Mouse (Mus musculus) limb, embryonic 14.5 days (tissue): ENCODE results near the gene Selenbp1. TPM values are rescaled to one million over a fixed set of nuclear protein-coding genes. Genes with fewer than 3 reads are reported as not detected.
A peak's percentile ranks its signal among the peaks of the same experiment; 100 is the strongest.
"Not testable (repeated sequence)": the region's sequence is repeated elsewhere in the genome, so short reads cannot be mapped to it uniquely, and the experiment has no call there.

ENCODE experiments used
- ATAC-seq: fragments of 200-750 bp; cut with Nextera tagmentation; 2 replicates; pipeline ENCODE4 v1.8.0; 2017; ENCODE audit warnings: low read depth, moderate number of reproducible peaks, moderate TSS enrichment; ENCODE audit not compliant: low FRiP score
- DNase-seq: peaks from one replicate; pipeline ENCODE4 v3.0.0-alpha.2; 2015; ENCODE audit warnings: low spot score
- H3K27ac ChIP-seq: fragments of 300-500 bp; sonication (generic); replicated peaks from 2 replicates; pipeline ENCODE4 v1.5.1; 2014; ENCODE audit warnings: low read depth, mild to moderate bottlenecking, low read length, moderate library complexity, mixed read lengths
- H3K27me3 ChIP-seq: fragments of 300-500 bp; sonication (generic); 2 replicates; pipeline ENCODE4 v1.6.1; 2014; ENCODE audit warnings: low read length, mixed read lengths; ENCODE audit not compliant: control insufficient read depth, insufficient read depth
- H3K36me3 ChIP-seq: fragments of 300-500 bp; sonication (generic); 2 replicates; pipeline ENCODE4 v1.6.1; 2014; ENCODE audit warnings: mild to moderate bottlenecking, low read length, moderate library complexity, mixed read lengths; ENCODE audit not compliant: control insufficient read depth, insufficient read depth
- H3K4me1 ChIP-seq: fragments of 300-500 bp; sonication (generic); 2 replicates; pipeline ENCODE4 v1.6.1; 2014; ENCODE audit warnings: antibody characterized with exemption, low read length, mixed read lengths; ENCODE audit not compliant: control insufficient read depth, insufficient read depth
- H3K4me2 ChIP-seq: fragments of 300-500 bp; sonication (generic); replicated peaks from 2 replicates; pipeline ENCODE4 v1.6.1; 2014; ENCODE audit warnings: low read depth, mild to moderate bottlenecking, low read length, moderate library complexity; ENCODE audit not compliant: severe bottlenecking
- H3K4me3 ChIP-seq: fragments of 300-500 bp; sonication (generic); replicated peaks from 2 replicates; pipeline ENCODE4 v1.5.1; 2014; ENCODE audit warnings: low read length
- H3K9ac ChIP-seq: fragments of 300-500 bp; sonication (generic); 2 replicates; pipeline ENCODE4 v1.6.1; 2014; ENCODE audit warnings: mild to moderate bottlenecking, low read depth, low read length, moderate library complexity; ENCODE audit not compliant: severe bottlenecking
- H3K9me3 ChIP-seq: fragments of 300-500 bp; sonication (generic); 2 replicates; pipeline ENCODE4 v1.6.1; 2016; ENCODE audit warnings: low read length; ENCODE audit not compliant: control insufficient read depth
- POLR2A ChIP-seq: fragments of 200-500 bp; IDR thresholded peaks from 2 replicates; pipeline ENCODE4 v1.8.0; 2012; ENCODE audit warnings: inconsistent platforms, mild to moderate bottlenecking, moderate library complexity, borderline replicate concordance; ENCODE audit not compliant: insufficient read depth, insufficient read length; ENCODE audit errors: extremely low read depth
- WGBS: fragments of 180-500 bp; shearing (Covaris S2); extraction: QIAGEN DNeasy Blood & Tissue Kit; methylation state at CpG from one replicate; pipeline ENCODE4 v1.1.7; 2014; 5-methylcytosine and 5-hydroxymethylcytosine counted together
- polyA plus RNA-seq, 2 experiments: library from polyadenylated mRNA; depleted of rRNA in 1 of 2; stranded (reverse) in 1 of 2; unstranded in 1 of 2; fragments of >200 nt; fragmentation: Nextera tagmentation in 1 of 2; extraction: Ambion mirVana in 1 of 2; gene quantifications; 2 replicates each; pipeline versions ENCODE4 v1.2.1 to v1.2.3; 2012 to 2014

Gene Selenbp1
- 28.7 and 32.9 TPM in 2 replicates for polyA plus RNA-seq (2012; rRNA removed)
- 29.5 and 34.9 TPM in 2 replicates for polyA plus RNA-seq (2014; fragmentation: Nextera tagmentation; extraction: Ambion mirVana)

GRCm38 (mm10) chr3:94932809-94933564, at the start of gene Selenbp1:
Selenbp1 (plus strand) TSS chr3:94933056.
- ATAC-seq = peak; percentile 90
- DNase-seq = peak; percentile 90
- no peaks in the 10 kb centered on the region for H3K9me3 ChIP-seq
- no peaks in the 10 kb centered on the region for H3K36me3 ChIP-seq
- peak within 1 kb of the TSS; percentile 67 for H3K27ac ChIP-seq
- no peak; the same call in 1 of the 2 replicates for TF ChIP-seq POLR2A
- H3K4me1 ChIP-seq = peaks cover 6% of the 10 kb centered on the region
- WGBS = 8% methylated on average over 16 of the region's 16 CpGs
- no peaks in the 10 kb centered on the region for H3K27me3 ChIP-seq
- peak within 1 kb of the TSS; percentile 29 for H3K4me3 ChIP-seq
- H3K4me2 ChIP-seq = peak within 1 kb of the TSS; percentile 54
- 0 out of 2 replicates have a peak within 1 kb of the TSS, but pooled peaks have one; percentile 34 for H3K9ac ChIP-seq

- no peaks in the 10 kb centered on the region for H3K9me3 ChIP-seq
- H3K9ac ChIP-seq = peak within 1 kb of the TSS; percentile 82
- TF ChIP-seq POLR2A = peak; percentile 40; the same call in 1 of the 2 replicates
- peak within 1 kb of the TSS; percentile 52; the same call in 1 of the 2 replicates for H3K27ac ChIP-seq
- no peaks in the 10 kb centered on the region for H3K27me3 ChIP-seq
- peaks cover 11% of the 10 kb centered on the region for H3K4me1 ChIP-seq
- under 1% methylated on average over 61 of the region's 61 CpGs for WGBS
- H3K36me3 ChIP-seq = peaks cover 36% of the 10 kb centered on the region
- DNase-seq (peak; percentile 95), ATAC-seq (peak; percentile 87)
- peak within 1 kb of the TSS; percentile 96 for H3K4me3 ChIP-seq
- peak within 1 kb of the TSS; percentile 78 for H3K4me2 ChIP-seq
Observed at GRCm38 (mm10) chr3:94886316-94887224, 46.3 kb upstream of the Selenbp1 start, which contains the start of gene Psmb4. Psmb4 (minus strand) TSS chr3:94886961.

GRCm38 (mm10) chr3:94888595-94888994, 44.3 kb upstream of the Selenbp1 start:
- ATAC-seq (no peak), DNase-seq (peak; percentile 40)
- no peaks in the 10 kb centered on the region for H3K9me3 ChIP-seq
- peaks cover 17% of the 10 kb centered on the region for H3K36me3 ChIP-seq
- H3K27ac ChIP-seq = no peak overlapping the region
- H3K4me2 ChIP-seq = no peak overlapping the region
- H3K4me1 ChIP-seq = peaks cover 11% of the 10 kb centered on the region
- H3K9ac ChIP-seq = no peak overlapping the region
- no peak for TF ChIP-seq POLR2A
- H3K4me3 ChIP-seq = no peak overlapping the region
- no peaks in the 10 kb centered on the region for H3K27me3 ChIP-seq

GRCm38 (mm10) chr3:94894076-94894475, 38.8 kb upstream of the Selenbp1 start:
- ATAC-seq = no peak
- 71% methylated on average over 3 of the region's 3 CpGs for WGBS
- no peaks in the 10 kb centered on the region for H3K9me3 ChIP-seq

GRCm38 (mm10) chr3:94902747-94903146, 30.1 kb upstream of the Selenbp1 start:
- Histone ChIP-seq H3K27ac (no peak overlapping the region), H3K36me3 (no peaks in the 10 kb centered on the region), H3K9ac (no peak overlapping the region), H3K9me3 (no peaks in the 10 kb centered on the region), H3K27me3 (no peaks in the 10 kb centered on the region), H3K4me1 (no peaks in the 10 kb centered on the region), H3K4me2 (no peak overlapping the region), H3K4me3 (no peak overlapping the region)
- ATAC-seq (no peak), DNase-seq (peak; percentile 85)
- no peak for TF ChIP-seq POLR2A
- 19% methylated on average over 7 of the region's 7 CpGs for WGBS

More at GRCm38 (mm10) chr3:94894076-94894475, 38.8 kb upstream of the Selenbp1 start:
- Histone ChIP-seq H3K27ac (no peak overlapping the region), H3K4me2 (no peak overlapping the region), H3K36me3 (no peaks in the 10 kb centered on the region), H3K27me3 (no peaks in the 10 kb centered on the region), H3K4me1 (no peaks in the 10 kb centered on the region), H3K9ac (no peak overlapping the region), H3K4me3 (no peak overlapping the region)
- TF ChIP-seq POLR2A = no peak
- DNase-seq = no peak

- not testable (repeated sequence) for H3K4me3 ChIP-seq
Observed at GRCm38 (mm10) chr3:94904759-94905158, 28.1 kb upstream of the Selenbp1 start.

More at GRCm38 (mm10) chr3:94904759-94905158, 28.1 kb upstream of the Selenbp1 start:
- not testable (repeated sequence) for H3K4me1 ChIP-seq, H3K27ac ChIP-seq, H3K27me3 ChIP-seq, H3K9me3 ChIP-seq, ATAC-seq, H3K36me3 ChIP-seq, H3K9ac ChIP-seq, DNase-seq, H3K4me2 ChIP-seq
- 58% methylated on average over 3 of the region's 3 CpGs for WGBS
